Mouse (Mus musculus): ENCODE data around the gene Abtb1. TPM values are rescaled to one million over a fixed set of nuclear protein-coding genes. Genes with fewer than 3 reads are reported as not detected.

The Abtb1 gene
- total RNA-seq, 1 experiment from 2014 or later, result 43.0 TPM

DNA sequence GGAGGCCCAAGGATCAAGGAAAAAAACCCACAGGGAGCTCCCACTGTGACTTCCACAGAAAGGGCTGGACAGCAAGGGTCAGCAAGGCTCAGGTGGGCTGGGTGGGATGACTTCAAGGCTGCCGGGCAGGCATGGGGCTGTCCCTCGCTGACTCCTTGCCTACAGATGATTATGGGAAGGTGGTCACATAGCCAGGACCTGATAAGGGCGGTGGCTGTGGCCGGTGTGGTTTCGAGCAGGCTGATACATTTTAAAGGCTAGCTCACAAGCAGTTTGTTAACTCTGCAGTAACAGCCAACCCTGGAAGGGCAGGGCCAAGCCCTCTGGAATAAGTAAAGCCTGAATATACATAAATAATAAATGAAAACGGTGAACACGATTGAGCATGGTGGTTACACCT lies 38.7 kb downstream of the Abtb1 start:
- no peak for DNase-seq

GRCm38 (mm10) chr6:88800735-88801134 lies 41.0 kb downstream of the Abtb1 start:
- DNase-seq, result no peak

GRCm38 (mm10) chr6:88800191-88800590 lies 41.6 kb downstream of the Abtb1 start:
- no peak for DNase-seq

DNA sequence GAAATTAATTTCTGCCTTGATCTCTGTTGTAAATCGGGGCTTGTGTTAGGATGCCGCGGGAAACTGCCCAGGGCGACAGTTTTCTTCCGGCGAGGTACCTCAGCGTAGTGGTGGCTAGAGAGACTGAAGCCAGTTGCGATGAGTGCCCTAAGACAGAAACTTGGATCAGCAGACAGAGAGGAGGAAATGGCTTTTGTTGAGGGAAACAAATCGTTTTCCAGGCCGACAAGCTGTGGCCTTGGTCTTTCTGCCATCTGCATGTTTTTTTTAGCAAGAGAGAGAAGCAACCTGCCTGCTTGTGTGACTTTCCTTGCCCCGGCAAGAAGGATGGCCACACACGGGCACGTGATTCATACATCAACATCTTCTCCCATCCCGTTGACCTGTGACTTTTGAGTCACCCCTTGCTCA lies 47.2 kb downstream of the Abtb1 start:
- no peak for DNase-seq

GRCm38 (mm10) chr6:88793872-88794271 lies 47.9 kb downstream of the Abtb1 start:
- DNase-seq, result no peak

- peak; percentile 46 for DNase-seq
Observed at GRCm38 (mm10) chr6:88793243-88793642, 48.5 kb downstream of the Abtb1 start.

DNA sequence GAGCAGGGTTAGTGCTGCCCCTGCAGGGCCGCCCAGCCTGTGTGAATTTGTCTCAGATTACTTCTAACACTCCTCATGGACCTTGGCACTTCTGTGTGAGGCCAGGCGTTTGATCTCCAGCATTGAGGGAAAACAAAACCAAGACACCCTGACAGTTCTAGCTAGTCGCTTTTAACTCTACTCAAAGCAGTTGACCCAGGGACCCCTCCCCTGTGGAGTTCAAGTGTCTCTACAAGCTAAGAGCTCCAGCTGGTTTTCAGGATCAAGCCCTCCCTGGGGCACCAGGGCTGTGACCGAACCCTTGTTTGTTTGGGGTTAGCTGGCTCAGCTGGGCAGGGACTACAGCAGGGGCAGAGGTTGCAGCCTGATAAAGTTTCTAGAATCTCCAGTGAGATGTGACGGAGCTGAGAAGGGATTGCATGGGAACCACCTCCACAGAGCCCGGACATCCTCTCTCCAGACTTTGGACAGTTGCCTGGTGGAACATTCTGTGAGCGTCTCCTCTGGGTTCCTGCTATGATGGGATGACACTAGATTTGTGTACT lies 49.6 kb downstream of the Abtb1 start:
- no peak for DNase-seq

DNA sequence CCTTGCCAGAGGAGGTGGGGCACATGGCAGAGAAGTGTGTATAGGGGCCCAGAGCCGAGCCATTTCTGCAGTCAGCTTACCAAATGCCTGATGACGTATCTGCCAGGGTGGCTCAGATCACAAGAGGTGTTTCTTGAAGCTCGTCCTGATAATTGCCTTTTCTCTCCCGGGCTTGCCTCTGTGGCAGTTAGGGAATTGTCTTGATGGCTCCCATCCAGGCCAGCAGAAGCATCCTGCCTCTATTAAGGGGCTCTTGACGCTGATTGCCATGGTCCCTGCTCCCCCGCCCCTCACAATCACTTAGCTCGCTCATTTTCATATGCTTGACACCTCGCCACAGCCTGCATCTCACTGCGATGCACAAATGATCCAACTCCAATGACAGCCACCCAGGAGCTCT lies 50.5 kb downstream of the Abtb1 start:
- DNase-seq, result no peak

DNA sequence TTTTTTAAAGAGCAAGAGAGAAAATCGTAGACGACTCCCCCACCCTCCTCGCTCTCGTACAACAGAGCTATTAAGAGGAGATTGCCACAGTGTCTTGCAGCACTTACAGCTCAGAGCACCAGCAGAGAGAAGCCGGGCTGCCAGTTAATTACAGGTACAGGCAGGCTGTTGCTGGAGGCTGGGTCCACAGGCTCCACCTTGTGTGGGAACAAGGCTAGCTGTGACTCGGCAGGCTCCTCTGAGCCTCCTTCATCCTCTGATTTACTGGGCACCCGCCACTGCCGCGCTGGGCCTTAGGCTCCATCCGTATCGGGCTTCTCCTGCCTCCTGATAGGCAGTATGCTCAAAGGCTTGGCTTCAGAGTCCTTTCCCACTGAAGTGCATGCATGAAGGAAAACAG lies 53.6 kb downstream of the Abtb1 start:
- no peak for DNase-seq

DNA sequence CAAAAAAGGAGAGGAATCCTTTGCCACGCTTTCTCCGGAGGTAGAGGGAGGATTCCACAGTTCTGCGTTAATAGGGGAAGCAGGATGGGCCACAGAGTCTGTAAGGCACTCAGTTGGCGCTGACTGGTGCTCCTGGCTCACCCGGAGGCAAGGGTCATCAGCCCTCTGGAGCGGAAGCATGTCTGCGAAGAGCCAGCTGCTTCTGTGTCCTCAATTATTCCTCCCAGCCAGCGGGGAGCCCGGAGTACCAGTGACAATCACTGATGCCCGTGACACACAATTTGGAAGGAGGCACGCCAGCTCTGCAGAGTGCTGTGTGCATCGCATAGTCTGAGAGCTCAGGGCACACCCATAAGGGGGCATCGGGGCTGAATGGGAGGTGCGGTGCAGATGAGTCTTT lies 54.3 kb downstream of the Abtb1 start:
- DNase-seq, result no peak

DNA sequence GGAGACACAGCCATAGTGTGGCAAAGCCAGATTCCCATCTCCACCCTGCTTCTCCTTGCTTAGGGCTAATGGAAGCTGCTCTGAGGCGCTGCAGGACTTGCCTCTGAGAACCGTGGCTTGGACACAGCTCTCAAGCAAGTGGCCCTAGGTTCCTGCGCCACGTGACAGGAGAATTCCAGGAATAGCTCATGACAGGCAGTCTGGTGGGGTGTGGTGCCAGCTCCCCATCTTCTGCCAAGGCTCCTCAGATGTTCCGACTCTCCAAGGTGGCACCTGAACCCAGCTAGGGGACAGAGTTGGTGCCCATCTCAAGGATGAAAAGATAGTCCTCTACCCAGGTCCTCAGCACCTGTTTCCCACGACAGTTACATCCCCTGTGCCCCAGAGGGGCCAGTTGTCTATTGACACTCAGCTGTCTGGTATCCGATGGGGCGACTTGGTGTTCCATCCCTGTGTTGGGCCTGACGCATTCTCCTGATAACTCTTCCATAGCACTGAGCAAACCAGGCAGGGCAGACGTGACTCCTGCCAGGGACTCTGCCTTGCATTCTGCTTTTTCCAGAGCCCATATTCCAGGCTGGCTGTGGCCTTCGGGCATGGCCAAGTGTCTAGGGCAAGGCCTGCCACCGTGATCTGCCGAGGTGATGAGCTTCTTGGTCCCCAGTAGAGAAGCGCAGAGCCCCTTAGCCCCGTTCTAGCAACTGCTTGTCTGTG lies 54.9 kb downstream of the Abtb1 start:
- no peak for DNase-seq

Other genes starting within 250 kb of the Abtb1 start
- gene Kbtbd12, start 204.0 kb downstream of the Abtb1 start, total RNA-seq (2021), result 0.36 and 1.3 TPM in 2 replicates
- gene Mgll, start 117.6 kb downstream of the Abtb1 start, total RNA-seq (2021), result 164 and 179 TPM in 2 replicates
- gene Podxl2, start 33.1 kb upstream of the Abtb1 start, total RNA-seq (2021), result 31.4 and 33.5 TPM in 2 replicates
- gene Mcm2, start 56.8 kb upstream of the Abtb1 start, total RNA-seq (2021), result 48.6 and 50.9 TPM in 2 replicates
- 127 and 136 TPM in 2 replicates for gene Tpra1, start 60.3 kb upstream of the Abtb1 start, total RNA-seq (2021)